Mouse (Mus musculus) urinary bladder, postnatal 14 days (tissue): ENCODE measurements around the gene Zbtb20.

Source experiments
- DNase-seq: peaks from one replicate; pipeline ENCODE4 v3.0.0; 2021; ENCODE audit warnings: low spot score

Gene Zbtb20

GRCm38 (mm10) chr16:43608066-43608465, 732.4 kb downstream of the Zbtb20 start:
- DNase-seq = no peak

GRCm38 (mm10) chr16:43610375-43610774, 734.7 kb downstream of the Zbtb20 start:
- no peak for DNase-seq

- DNase-seq = no peak
Measured at GRCm38 (mm10) chr16:43616348-43616747, 740.7 kb downstream of the Zbtb20 start.

- DNase-seq = no peak
Measured at GRCm38 (mm10) chr16:43617346-43617745, 741.7 kb downstream of the Zbtb20 start.

GRCm38 (mm10) chr16:43618286-43618685, 742.6 kb downstream of the Zbtb20 start:
- no peak for DNase-seq

- no peak for DNase-seq
Measured at GRCm38 (mm10) chr16:43619277-43619676, 743.6 kb downstream of the Zbtb20 start.

- no peak for DNase-seq
Measured at GRCm38 (mm10) chr16:43620359-43620758, 744.7 kb downstream of the Zbtb20 start.

GRCm38 (mm10) chr16:43623315-43624000, 747.8 kb downstream of the Zbtb20 start:
- no peak for DNase-seq

GRCm38 (mm10) chr16:43624876-43625275, 749.2 kb downstream of the Zbtb20 start:
- DNase-seq = no peak

GRCm38 (mm10) chr16:43625289-43625688, 749.6 kb downstream of the Zbtb20 start:
- no peak for DNase-seq

- no peak for DNase-seq
Measured at GRCm38 (mm10) chr16:43625956-43626355, 750.3 kb downstream of the Zbtb20 start.

GRCm38 (mm10) chr16:43628662-43629061, 753.0 kb downstream of the Zbtb20 start:
- DNase-seq = no peak

GRCm38 (mm10) chr16:43631758-43632157, 756.1 kb downstream of the Zbtb20 start:
- no peak for DNase-seq

GRCm38 (mm10) chr16:43634037-43634436, 758.4 kb downstream of the Zbtb20 start:
- no peak for DNase-seq

- DNase-seq = no peak
Measured at GRCm38 (mm10) chr16:43637241-43637640, 761.6 kb downstream of the Zbtb20 start.

- no peak for DNase-seq
Measured at GRCm38 (mm10) chr16:43638406-43639049, 762.8 kb downstream of the Zbtb20 start.

- DNase-seq = no peak
Measured at GRCm38 (mm10) chr16:43641230-43641629, 765.5 kb downstream of the Zbtb20 start.

GRCm38 (mm10) chr16:43645879-43646278, 770.2 kb downstream of the Zbtb20 start:
- no peak for DNase-seq

GRCm38 (mm10) chr16:43646943-43647342, 771.3 kb downstream of the Zbtb20 start:
- no peak for DNase-seq

- DNase-seq = no peak
Measured at GRCm38 (mm10) chr16:43647641-43648040, 772.0 kb downstream of the Zbtb20 start.

GRCm38 (mm10) chr16:43650355-43651080, 774.8 kb downstream of the Zbtb20 start:
- no peak for DNase-seq

GRCm38 (mm10) chr16:43653288-43653687, 777.6 kb downstream of the Zbtb20 start:
- no peak for DNase-seq

GRCm38 (mm10) chr16:43654269-43654668, 778.6 kb downstream of the Zbtb20 start:
- DNase-seq = no peak
